Mouse (Mus musculus) urinary bladder, postnatal 25 days (tissue): ENCODE results near the gene Gm17455.

Experiments
- DNase-seq: peaks from one replicate; pipeline ENCODE4 v3.0.0; 2022; ENCODE audit warnings: low spot score

Gm17455 gene

GRCm38 (mm10) chr10:60399449-60399848 is at the start of gene Gm17455:
Gene Gm17455 (plus strand): TSS chr10:60399726.
- no peak for DNase-seq

DNA sequence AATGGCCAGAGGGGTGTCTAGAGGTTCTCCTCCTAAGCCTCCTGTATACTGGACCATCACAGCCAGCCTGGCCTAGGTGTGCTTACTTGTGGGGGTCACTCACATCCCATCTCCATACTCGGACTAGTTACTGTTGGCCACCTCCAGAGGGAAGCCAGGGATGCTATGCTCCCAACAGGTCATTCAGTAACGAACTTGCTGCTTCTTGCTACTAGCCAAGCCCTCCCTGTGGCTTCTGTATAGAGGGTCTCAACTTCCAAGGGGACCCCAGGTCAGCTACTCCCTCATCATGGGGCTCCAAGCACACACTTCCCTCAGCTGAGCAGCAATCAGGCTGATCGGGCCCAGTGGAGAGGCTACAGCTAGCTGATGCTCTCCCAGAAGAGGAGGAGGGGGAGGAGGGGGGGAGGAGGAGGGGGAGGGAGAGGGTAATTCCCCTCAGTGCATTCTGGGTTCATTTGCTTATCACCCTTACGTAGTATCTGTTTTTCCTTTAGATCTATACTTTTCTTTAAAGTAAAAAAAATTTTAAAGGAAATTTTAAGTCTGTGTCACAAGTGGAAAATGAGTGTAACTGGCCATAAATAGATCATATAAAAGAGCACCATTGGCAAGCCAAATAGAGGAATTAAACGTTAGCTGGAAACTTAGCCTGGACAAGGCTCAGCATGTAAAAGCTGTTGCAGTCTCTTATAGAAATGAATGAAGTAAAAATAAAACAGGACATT is 49.3 kb upstream of the Gm17455 start:
- no peak for DNase-seq

DNA sequence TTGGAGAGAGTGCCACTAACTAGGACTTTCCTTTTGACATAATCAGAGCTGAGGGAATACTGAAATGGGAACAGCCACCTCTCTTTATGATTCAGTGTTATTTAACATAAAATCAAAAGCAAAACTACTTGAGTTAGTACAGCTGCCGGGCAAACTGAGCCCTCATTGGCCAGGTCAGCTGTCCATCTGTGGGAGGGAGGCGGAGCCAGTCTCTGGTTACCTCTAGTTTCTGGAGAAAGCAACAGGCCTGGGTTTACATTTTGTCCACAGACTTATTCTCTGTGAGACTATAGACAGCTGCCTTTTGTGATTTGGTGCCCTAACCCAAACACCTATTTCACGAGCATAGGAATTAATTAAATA is 48.7 kb upstream of the Gm17455 start:
- DNase-seq: peak; percentile 95

DNA sequence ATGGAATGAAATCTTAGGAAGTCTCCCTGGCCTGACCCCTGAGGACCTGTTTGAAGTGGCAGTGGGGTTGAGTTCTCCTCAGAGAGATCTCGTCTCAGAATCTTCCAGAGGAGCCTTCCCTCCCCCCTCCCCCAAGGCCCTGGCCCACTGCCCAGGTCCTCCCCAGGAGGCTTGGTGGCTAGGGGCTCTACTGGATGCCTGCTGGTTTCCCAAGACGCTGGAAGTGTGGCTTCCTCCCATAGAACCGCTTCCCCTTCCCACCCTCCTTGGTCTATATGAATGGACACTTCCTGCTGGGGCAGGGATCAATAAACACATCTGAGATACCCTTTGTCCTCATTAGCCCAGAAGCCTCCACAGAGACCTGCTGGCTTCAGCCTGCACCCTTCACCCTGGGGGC is 48.3 kb upstream of the Gm17455 start:
- DNase-seq: no peak

- DNase-seq: peak; percentile 62
Observed at GRCm38 (mm10) chr10:60351761-60352455, 47.6 kb upstream of the Gm17455 start.

GRCm38 (mm10) chr10:60353241-60354002 is 46.1 kb upstream of the Gm17455 start:
- DNase-seq: no peak

GRCm38 (mm10) chr10:60354003-60354325 is 45.6 kb upstream of the Gm17455 start:
- no peak for DNase-seq

GRCm38 (mm10) chr10:60354881-60355677 is 44.4 kb upstream of the Gm17455 start:
- no peak for DNase-seq

GRCm38 (mm10) chr10:60357441-60357840 is 42.1 kb upstream of the Gm17455 start:
- DNase-seq: no peak

DNA sequence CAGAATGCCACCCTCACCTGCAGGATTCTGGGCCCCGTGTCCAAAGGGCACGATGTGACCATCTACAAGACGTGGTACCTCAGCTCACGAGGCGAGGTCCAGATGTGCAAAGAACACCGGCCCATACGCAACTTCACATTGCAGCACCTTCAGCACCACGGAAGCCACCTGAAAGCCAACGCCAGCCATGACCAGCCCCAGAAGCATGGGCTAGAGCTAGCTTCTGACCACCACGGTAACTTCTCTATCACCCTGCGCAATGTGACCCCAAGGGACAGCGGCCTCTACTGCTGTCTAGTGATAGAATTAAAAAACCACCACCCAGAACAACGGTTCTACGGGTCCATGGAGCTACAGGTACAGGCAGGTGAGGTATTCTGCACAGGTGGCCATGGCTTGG is 41.6 kb upstream of the Gm17455 start:
- no peak for DNase-seq

DNA sequence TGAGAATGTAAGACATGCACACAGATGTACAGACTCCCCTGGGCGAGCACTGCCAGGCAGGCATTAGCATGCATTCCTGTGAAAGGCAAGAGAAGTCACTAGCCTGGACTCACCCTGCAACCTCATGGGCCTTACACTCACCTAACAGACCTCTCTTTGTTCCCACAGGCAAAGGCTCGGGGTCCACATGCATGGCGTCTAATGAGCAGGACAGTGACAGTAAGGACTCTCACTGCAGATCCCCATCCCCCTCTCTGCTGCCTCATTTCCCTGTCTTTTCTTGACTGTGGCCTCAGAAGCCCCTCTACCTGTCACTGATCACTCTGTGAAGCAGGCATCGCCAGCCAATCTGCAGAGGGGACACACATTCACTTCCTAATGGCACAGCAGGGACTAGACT is 40.8 kb upstream of the Gm17455 start:
- no peak for DNase-seq

GRCm38 (mm10) chr10:60361615-60362309 is 37.8 kb upstream of the Gm17455 start:
- no peak for DNase-seq

DNA sequence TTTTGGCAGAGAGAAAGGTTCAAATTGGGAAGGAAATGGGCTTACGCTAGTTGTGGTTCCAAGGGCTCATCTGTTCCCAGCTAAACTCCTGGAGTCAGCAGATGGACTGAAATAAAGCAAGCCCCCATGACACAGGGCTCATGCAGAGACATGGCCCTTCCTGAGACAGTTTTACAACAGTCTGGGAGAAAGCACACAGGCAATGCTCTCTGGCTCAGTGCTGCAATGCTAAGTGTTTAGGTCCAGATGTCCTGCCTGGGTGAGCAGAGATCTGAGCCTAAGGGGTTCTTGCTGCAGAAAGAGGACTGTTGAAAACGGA is 37.3 kb upstream of the Gm17455 start:
- DNase-seq: no peak

DNA sequence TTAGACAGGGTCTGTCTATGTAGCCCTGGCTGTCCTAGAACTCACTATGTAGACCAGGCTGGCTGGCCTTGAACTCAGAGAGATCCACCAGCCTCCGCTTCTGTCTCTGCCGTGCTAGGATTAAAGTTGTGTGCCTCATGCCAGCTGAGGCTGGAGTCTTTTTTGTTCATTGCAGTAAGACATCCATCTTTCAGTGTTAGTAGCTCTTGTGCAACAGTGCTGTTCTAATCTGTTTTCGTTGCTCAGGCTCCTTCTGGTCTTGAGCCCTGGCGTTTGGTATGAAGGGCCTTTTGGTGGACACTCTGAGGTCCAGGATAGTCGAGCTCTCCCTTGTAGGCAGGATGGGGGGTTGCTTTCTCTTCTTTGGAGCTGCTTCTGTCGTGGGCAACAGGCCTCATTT is 36.1 kb upstream of the Gm17455 start:
- no peak for DNase-seq

DNA sequence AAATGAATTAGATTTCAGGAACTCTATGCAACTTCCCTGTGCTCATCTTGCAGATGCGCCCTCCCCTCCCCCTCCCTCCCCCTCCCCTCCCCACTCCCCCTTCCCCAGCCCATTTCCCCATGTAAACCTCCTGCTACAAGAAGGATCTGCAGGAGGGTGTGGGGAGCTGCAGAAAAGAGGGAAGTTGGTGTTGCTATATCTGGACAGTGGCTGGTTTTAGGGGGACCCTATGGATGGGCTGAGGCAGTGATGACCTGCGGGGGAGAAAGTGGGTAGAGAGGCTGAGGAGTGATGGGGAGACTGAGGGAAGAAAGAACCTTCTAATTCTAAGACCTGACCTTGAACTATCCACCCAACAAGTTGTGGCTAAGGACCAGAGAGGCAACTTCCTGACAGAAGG is 32.4 kb upstream of the Gm17455 start:
- no peak for DNase-seq

DNA sequence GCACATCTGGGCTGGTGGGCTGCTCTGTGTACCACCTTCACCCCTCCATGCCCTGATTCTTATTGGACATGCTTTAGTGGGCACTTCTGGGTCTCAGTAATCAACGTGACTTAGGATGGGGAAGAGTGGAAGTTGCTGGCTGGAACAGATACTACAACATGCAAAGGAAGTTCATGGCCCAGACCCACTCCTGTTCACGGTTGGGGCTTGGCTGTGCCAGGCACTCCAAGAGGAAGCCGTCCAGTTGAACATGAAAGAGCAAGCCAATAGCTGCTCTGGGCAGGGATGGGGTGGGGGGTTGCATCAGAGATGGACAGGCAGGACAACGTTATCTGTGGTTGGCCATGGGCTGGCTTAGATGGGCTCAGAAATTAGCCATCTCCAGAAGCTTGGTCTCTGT is 31.6 kb upstream of the Gm17455 start:
- DNase-seq: no peak

DNA sequence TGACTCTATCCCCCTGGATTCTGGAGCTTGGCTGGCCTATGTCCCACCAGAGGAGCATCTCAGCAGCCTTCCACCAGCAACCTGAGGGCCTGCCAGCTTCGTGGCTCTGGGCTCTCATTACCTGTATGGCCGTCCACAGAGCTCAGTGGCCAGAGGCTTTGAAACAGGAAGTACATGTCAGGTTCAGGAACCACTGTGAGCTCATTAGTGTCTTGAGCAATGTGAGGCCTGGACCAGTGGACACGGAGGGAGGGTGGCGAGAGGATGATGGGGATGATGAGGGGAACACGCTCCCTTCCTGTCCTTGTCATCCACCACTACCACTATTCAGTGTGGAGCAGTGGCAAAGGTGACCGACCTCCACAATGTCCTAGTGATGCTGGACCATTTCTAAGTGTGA is 30.1 kb upstream of the Gm17455 start:
- no peak for DNase-seq

GRCm38 (mm10) chr10:60370098-60370497 is 29.4 kb upstream of the Gm17455 start:
- no peak for DNase-seq

DNA sequence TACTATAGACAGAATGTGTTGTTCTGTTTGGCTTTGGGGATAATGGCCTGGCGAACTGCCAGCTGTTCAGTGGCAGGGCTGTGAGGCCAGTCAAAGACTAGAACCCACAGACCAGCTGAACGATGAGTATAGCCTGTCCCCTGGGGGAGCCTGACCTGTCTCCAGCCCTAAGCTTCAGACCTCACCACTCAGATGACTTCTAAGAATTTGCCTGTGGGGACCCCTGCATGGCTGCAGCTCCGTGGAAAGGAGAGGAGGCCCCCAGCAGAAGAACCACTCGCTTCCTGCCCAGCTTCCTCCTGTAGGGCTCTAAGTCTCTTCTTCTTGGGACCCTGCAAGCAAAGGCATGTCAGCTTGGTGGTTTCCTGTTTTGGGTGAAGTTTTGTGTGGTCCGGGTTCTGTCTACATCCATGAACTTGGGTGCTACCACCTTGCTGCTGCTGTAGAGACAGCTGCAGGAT is 28.9 kb upstream of the Gm17455 start:
- DNase-seq: no peak

DNA sequence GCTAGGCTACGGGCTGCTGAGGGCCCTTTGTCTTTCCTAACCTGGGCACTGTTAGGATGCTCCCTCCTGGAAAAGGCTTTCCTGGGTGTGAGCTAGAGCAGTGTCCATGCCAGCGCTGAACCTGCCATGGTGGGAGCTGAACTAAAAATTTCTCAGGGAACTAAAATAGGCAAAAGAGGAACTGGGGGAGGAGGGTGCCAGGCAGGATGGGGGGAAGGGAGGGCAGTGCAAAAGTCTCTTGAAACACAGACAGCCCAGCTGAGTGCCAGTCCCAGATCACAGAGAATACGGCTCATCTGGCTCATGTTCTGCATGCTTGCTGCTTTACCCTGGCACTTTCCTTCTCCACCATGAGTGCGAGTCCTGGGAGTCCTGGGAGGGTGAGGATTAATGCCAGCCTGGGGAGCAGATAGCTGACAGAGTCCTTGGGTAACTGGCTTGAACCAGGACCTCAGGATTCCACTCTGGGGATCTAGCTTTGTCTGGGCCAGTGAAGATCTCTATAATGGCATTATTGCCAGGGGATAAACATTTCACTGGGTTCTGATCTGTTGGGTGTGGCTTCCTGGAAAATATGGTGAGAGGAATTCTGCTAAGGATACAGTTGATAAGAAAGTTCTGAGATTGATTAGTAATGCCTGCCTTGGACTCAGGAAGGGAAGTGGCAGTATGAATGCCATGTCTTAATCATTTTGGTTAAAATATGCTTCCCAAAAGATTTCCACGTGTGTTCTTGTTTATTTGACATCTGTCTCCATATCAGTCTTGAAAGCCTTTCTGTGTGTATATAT is 27.7 kb upstream of the Gm17455 start:
- DNase-seq: no peak

DNA sequence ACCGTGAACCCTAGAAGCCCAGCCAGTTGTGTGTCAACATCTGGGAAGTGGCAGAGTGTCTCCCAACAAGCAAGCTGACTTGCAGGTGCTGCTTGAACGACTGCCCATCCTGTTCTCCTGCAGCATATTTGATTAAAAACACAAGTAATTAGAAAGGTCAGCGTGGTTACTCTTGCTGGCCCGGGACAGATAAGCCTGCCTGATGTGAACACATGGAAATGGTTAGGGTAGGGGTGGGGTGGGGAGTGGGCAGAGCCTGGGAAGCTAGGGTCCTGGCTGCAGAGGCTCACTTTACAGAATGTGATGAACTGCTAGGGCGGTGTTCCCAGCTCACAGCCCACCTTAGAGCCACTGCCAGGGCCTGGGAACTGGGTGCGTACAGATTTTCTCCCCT is 26.0 kb upstream of the Gm17455 start:
- no peak for DNase-seq
